Mouse (Mus musculus): ENCODE measurements around the gene Lypd3. TPM values are rescaled to one million over a fixed set of nuclear protein-coding genes. Genes with fewer than 3 reads are reported as not detected.
A peak's percentile ranks its signal among the peaks of the same experiment; 100 is the strongest.

Gene Lypd3
- total RNA-seq, 1 experiment, result 0.13 TPM

GRCm38 (mm10) chr7:24600941-24601597 is 35.3 kb upstream of the Lypd3 start:
- TF ChIP-seq ZNF384 (IDR thresholded peaks at IDR 0.05; ENCODE audit: low read depth, low read length), result 0 out of 2 replicates have a peak, but pooled peaks have one; percentile 30
- no peak for TF ChIP-seq CHD2 (IDR thresholded peaks at IDR 0.05; ENCODE audit: low read depth, low read length)
- peak; percentile 71 for TF ChIP-seq ZC3H11A (IDR thresholded peaks at IDR 0.05; ENCODE audit: borderline replicate concordance, low read depth, low read length)
- TF ChIP-seq HCFC1 (IDR thresholded peaks at IDR 0.05; ENCODE audit: borderline replicate concordance, insufficient read depth, low read length), result peak; percentile 67; the same call in 1 of the 2 replicates
- no peak for TF ChIP-seq MAFK (IDR thresholded peaks at IDR 0.05; ENCODE audit: insufficient read depth, low read depth, low read length)
- no peaks in the 10 kb centered on the region; the same call in 1 of the 2 replicates for H3K36me3 ChIP-seq (ENCODE audit: control insufficient read depth, insufficient read depth, low read length, poor library complexity, severe bottlenecking)
- H3K27ac ChIP-seq (ENCODE audit: insufficient read depth, low read depth, low read length, poor library complexity, severe bottlenecking), result no peak overlapping the region
- H3K9me3 ChIP-seq (ENCODE audit: control insufficient read depth, insufficient read depth, low read depth, low read length), result no peaks in the 10 kb centered on the region
- no peak overlapping the region; the same call in 1 of the 2 replicates for H3K9ac ChIP-seq (ENCODE audit: insufficient read depth, low read depth, low read length, poor library complexity, severe bottlenecking)
- H3K4me1 ChIP-seq (ENCODE audit: control insufficient read depth in 2 of 2, insufficient read depth in 2 of 2, low read length in 2 of 2, poor library complexity in 1 of 2), result no peaks in the 10 kb centered on the region; a peak in 1 of 4 replicates
- in situ Hi-C loops (cut with MboI; ENCODE audit: low sequenced_read_pairs in 2 of 2, unreplicated experiment in 2 of 2), result loop anchor here in 1 of 2 experiments (25.0 kb wide), 1 partner anchor 361 kb away; the partner anchor contains the start of gene Rabac1
- no peak overlapping the region for H3K4me3 ChIP-seq (ENCODE audit: insufficient read depth in 1 of 2, low read depth in 1 of 2, low read length in 2 of 2, poor library complexity in 1 of 2, severe bottlenecking in 1 of 2)
- peak; percentile 96 for DNase-seq (ENCODE audit: low read depth, low spot score)

GRCm38 (mm10) chr7:24605561-24605960 is 30.8 kb upstream of the Lypd3 start:
- peaks cover 0 to 6% of the 10 kb centered on the region in 2 experiments; a peak in 1 of 4 replicates for H3K4me1 ChIP-seq (ENCODE audit: control insufficient read depth in 2 of 2, insufficient read depth in 2 of 2, low read length in 2 of 2, poor library complexity in 1 of 2)
- in situ Hi-C loops (cut with MboI; ENCODE audit: low sequenced_read_pairs in 2 of 2, unreplicated experiment in 2 of 2), result loop anchor here in 1 of 2 experiments (25.0 kb wide), 1 partner anchor 357 kb away; the partner anchor contains the start of gene Rabac1
- H3K9ac ChIP-seq (ENCODE audit: insufficient read depth, low read depth, low read length, poor library complexity, severe bottlenecking), result no peak overlapping the region
- no peak overlapping the region for H3K27ac ChIP-seq (ENCODE audit: insufficient read depth, low read depth, low read length, poor library complexity, severe bottlenecking)
- no peak for TF ChIP-seq ZC3H11A (IDR thresholded peaks at IDR 0.05; ENCODE audit: borderline replicate concordance, low read depth, low read length)
- no peak for TF ChIP-seq MAFK (IDR thresholded peaks at IDR 0.05; ENCODE audit: insufficient read depth, low read depth, low read length)
- TF ChIP-seq HCFC1 (IDR thresholded peaks at IDR 0.05; ENCODE audit: borderline replicate concordance, insufficient read depth, low read length), result no peak
- no peak for TF ChIP-seq ZNF384 (IDR thresholded peaks at IDR 0.05; ENCODE audit: low read depth, low read length)
- no peak for TF ChIP-seq CHD2 (IDR thresholded peaks at IDR 0.05; ENCODE audit: low read depth, low read length)
- no peak overlapping the region for H3K4me3 ChIP-seq (ENCODE audit: insufficient read depth in 1 of 2, low read depth in 1 of 2, low read length in 2 of 2, poor library complexity in 1 of 2, severe bottlenecking in 1 of 2)
- no peaks in the 10 kb centered on the region for H3K9me3 ChIP-seq (ENCODE audit: control insufficient read depth, insufficient read depth, low read depth, low read length)
- no peaks in the 10 kb centered on the region; the same call in 1 of the 2 replicates for H3K36me3 ChIP-seq (ENCODE audit: control insufficient read depth, insufficient read depth, low read length, poor library complexity, severe bottlenecking)
- no peak for DNase-seq (ENCODE audit: low read depth, low spot score)

GRCm38 (mm10) chr7:24606046-24606445 is 30.3 kb upstream of the Lypd3 start:
- in situ Hi-C loops (cut with MboI; ENCODE audit: low sequenced_read_pairs in 2 of 2, unreplicated experiment in 2 of 2), result loop anchor here in 1 of 2 experiments (25.0 kb wide), 1 partner anchor 356 kb away; the partner anchor contains the start of gene Rabac1

GRCm38 (mm10) chr7:24608017-24608416 is 28.3 kb upstream of the Lypd3 start:
- no peak for DNase-seq (ENCODE audit: low read depth, low spot score)
- no peak overlapping the region for H3K4me3 ChIP-seq (ENCODE audit: insufficient read depth in 1 of 2, low read depth in 1 of 2, low read length in 2 of 2, poor library complexity in 1 of 2, severe bottlenecking in 1 of 2)
- H3K27ac ChIP-seq (ENCODE audit: insufficient read depth, low read depth, low read length, poor library complexity, severe bottlenecking), result no peak overlapping the region
- no peaks in the 10 kb centered on the region; the same call in 1 of the 2 replicates for H3K36me3 ChIP-seq (ENCODE audit: control insufficient read depth, insufficient read depth, low read length, poor library complexity, severe bottlenecking)
- peaks cover 0 to 11% of the 10 kb centered on the region in 2 experiments; a peak in 2 of 4 replicates for H3K4me1 ChIP-seq (ENCODE audit: control insufficient read depth in 2 of 2, insufficient read depth in 2 of 2, low read length in 2 of 2, poor library complexity in 1 of 2)
- no peak overlapping the region for H3K9ac ChIP-seq (ENCODE audit: insufficient read depth, low read depth, low read length, poor library complexity, severe bottlenecking)
- TF ChIP-seq HCFC1 (IDR thresholded peaks at IDR 0.05; ENCODE audit: borderline replicate concordance, insufficient read depth, low read length) (peak; percentile 97), ZC3H11A (IDR thresholded peaks at IDR 0.05; ENCODE audit: borderline replicate concordance, low read depth, low read length) (no peak)
- in situ Hi-C loops (cut with MboI; ENCODE audit: low sequenced_read_pairs in 2 of 2, unreplicated experiment in 2 of 2), result loop anchor here in 1 of 2 experiments (25.0 kb wide), 1 partner anchor 354 kb away; the partner anchor contains the start of gene Rabac1
- H3K9me3 ChIP-seq (ENCODE audit: control insufficient read depth, insufficient read depth, low read depth, low read length), result no peaks in the 10 kb centered on the region

More at GRCm38 (mm10) chr7:24606046-24606445, 30.3 kb upstream of the Lypd3 start:
- H3K4me3 ChIP-seq (ENCODE audit: insufficient read depth in 1 of 2, low read depth in 1 of 2, low read length in 2 of 2, poor library complexity in 1 of 2, severe bottlenecking in 1 of 2), result no peak overlapping the region
- H3K4me1 ChIP-seq (ENCODE audit: control insufficient read depth in 2 of 2, insufficient read depth in 2 of 2, low read length in 2 of 2, poor library complexity in 1 of 2), result peaks cover 0 to 6% of the 10 kb centered on the region in 2 experiments; a peak in 1 of 4 replicates
- TF ChIP-seq ZNF384 (IDR thresholded peaks at IDR 0.05; ENCODE audit: low read depth, low read length) (no peak), MAFK (IDR thresholded peaks at IDR 0.05; ENCODE audit: insufficient read depth, low read depth, low read length) (no peak), CHD2 (IDR thresholded peaks at IDR 0.05; ENCODE audit: low read depth, low read length) (no peak), HCFC1 (IDR thresholded peaks at IDR 0.05; ENCODE audit: borderline replicate concordance, insufficient read depth, low read length) (no peak), ZC3H11A (IDR thresholded peaks at IDR 0.05; ENCODE audit: borderline replicate concordance, low read depth, low read length) (no peak)
- no peak for DNase-seq (ENCODE audit: low read depth, low spot score)
- H3K9ac ChIP-seq (ENCODE audit: insufficient read depth, low read depth, low read length, poor library complexity, severe bottlenecking), result no peak overlapping the region
- H3K27ac ChIP-seq (ENCODE audit: insufficient read depth, low read depth, low read length, poor library complexity, severe bottlenecking), result no peak overlapping the region
- no peaks in the 10 kb centered on the region for H3K9me3 ChIP-seq (ENCODE audit: control insufficient read depth, insufficient read depth, low read depth, low read length)
- H3K36me3 ChIP-seq (ENCODE audit: control insufficient read depth, insufficient read depth, low read length, poor library complexity, severe bottlenecking), result no peaks in the 10 kb centered on the region; the same call in 1 of the 2 replicates

Measured in ES-E14 (cell line).